Mouse (Mus musculus): ENCODE measurements at regions not wholly inside any gene's neighbourhood (a gene's known extent, or its start where the extent isn't known, plus 50 kb on each side); places are given as distances from the start of the nearest gene placed in this dataset.

DNA sequence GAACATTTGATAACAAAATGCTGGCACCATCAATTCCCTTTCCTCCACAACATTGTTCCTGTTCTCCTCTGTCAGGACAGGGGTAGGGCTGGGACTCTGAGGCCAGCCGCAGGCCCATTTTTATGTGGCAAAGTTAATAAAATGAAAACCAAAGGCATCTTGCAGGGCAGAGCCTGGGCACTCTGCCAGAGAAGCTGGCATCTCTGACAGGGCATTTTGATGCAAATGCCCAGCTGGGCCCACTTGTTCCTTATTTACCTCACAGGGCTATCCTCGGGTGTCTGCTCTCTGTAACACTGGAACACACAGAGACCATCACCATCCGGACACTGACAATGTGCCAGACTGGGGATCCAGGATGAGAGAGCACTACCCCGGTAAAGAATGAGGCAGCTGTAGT lies 80.7 kb downstream of the Lmo4 start:
- TF ChIP-seq CTCF (IDR thresholded peaks at IDR 0.05; ENCODE audit: low read depth) (no peak), EP300 (optimal IDR thresholded peaks at IDR 0.05) (no peak)
